Mouse (Mus musculus) megakaryocyte, embryonic 14.5 days (primary cell): ENCODE results near the gene Rybp.

Source experiments
- FLI1 ChIP-seq: IDR thresholded peaks from 2 replicates; pipeline ENCODE4 v1.6.1; 2012; ENCODE audit warnings: low read length, inconsistent platforms, mixed read lengths
- GATA1 ChIP-seq: IDR thresholded peaks from 3 replicates; pipeline ENCODE4 v1.6.1; 2012; ENCODE audit warnings: mixed read lengths, low read length, inconsistent platforms, borderline replicate concordance

DNA sequence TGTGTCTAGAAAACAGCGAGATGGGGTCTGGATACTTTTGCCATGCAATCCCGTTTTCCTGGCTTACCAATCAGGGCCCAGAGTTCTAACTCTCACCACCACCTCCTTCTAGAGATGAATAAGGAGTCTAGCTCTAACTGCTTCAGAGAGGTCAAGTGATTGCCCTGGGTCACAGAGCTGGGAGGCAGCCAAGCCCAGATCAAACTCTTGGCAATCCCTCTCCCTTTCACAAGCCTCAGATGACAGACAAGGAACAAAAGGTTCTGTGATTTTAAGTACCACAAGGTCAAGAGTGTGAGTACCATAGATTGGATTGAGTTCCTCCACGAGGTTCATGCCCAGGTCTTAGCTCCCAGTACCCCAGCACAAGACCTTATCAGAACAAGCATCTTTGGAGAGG lies 75.6 kb downstream of the Rybp start:
- TF ChIP-seq GATA1 (no peak), FLI1 (no peak)
